Mouse (Mus musculus): Measurements from ENCODE around the gene Fut7. TPM values are rescaled to one million over a fixed set of nuclear protein-coding genes. Genes with fewer than 3 reads are reported as not detected.

Fut7 gene
- polyA plus RNA-seq (2017; shearing (Covaris generic)): 1.6 TPM

DNA sequence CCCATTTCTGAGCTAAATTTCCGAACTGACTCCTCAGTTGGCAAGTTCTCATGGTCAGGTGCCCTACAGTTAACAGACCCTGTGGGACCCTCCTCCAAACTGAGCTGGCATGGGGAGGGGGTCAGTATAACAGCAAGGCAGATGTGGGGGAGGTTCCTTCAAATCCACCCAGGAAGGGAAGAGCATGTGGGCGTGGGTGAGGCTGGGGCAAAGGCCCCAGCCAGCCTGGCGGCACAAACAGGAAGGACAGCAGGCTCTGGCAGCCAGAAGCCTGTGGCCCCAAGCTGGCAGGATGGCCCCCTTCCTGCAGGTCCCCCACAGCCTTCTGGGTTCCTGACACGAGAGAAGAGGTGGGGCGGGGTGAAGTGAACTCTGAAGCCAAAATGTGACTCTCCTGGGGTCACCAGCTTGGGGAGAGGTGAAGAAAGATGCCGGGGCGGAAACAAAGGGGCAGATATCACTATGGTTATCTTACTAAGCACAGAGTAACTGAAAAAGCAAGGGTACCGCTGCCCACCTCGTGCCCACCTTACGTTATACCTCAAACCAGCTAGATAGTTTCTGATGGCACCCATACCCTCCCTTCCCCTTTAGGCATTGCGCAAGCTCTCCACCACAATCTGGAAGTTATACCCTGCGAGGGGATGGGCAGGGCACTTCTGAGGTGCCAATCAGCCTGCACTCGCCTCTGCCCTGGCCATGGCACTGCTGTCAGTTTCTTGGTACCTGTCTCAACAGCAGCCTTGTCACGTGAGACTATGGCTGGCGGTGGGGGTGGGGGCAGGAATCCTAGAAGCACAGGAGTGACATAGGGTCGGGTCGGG is at the start of gene Fut7:
Gene Fut7, plus strand, starts transcription at position 681 of the 824 bp plus-strand sequence.

GRCm38 (mm10) chr2:25395721-25396596 is 27.1 kb upstream of the Fut7 start, which contains the start of gene Entpd2:
Gene Entpd2 (plus strand): TSS chr2:25395874.

GRCm38 (mm10) chr2:25399051-25399450 is 24.0 kb upstream of the Fut7 start, which contains the start of gene Npdc1:
Gene Npdc1 (plus strand): TSS chr2:25399351.

GRCm38 (mm10) chr2:25428442-25429236 is 5.6 kb downstream of the Fut7 start, which contains the start of gene Abca2:
Gene Abca2 (plus strand): TSS chr2:25428703.

DNA sequence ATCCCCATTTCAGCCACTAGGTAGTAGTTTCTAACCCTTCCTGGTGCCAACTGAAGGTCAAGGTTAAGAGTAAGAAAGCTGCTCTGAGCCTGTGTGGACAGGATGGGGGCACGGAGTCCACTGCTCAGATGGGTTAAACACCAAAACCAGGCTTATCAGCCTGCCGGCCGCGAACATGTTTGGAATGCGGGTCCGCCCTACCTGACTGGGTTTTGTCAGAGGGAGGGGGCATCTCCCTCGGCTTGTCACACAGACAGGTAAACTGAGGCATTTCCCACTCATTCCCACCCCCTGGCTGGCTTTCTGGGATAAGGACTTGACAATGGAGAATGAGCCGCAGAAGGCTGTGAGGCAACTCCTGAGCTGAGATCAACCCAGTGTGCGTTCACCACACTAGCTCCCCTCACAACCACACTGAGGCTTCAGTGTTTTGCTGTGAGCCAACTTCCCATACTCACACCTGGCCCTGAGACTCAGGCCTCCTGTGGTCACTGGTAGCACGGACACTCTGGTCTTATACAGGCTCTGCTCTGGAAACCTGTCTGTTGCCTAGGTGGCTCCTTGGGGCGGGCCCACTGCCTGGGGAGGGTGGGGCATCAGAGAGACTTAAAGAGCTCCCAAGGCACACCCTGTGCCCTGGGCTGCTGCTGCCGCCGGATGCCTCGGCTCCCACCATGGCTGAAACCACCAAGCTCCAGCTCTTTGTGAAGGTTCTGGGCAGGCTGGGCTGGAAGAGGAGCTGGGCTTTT is 33.3 kb downstream of the Fut7 start, which contains the start of gene Clic3:
Gene Clic3, plus strand, starts transcription at position 634 of the 749 bp plus-strand sequence.

DNA sequence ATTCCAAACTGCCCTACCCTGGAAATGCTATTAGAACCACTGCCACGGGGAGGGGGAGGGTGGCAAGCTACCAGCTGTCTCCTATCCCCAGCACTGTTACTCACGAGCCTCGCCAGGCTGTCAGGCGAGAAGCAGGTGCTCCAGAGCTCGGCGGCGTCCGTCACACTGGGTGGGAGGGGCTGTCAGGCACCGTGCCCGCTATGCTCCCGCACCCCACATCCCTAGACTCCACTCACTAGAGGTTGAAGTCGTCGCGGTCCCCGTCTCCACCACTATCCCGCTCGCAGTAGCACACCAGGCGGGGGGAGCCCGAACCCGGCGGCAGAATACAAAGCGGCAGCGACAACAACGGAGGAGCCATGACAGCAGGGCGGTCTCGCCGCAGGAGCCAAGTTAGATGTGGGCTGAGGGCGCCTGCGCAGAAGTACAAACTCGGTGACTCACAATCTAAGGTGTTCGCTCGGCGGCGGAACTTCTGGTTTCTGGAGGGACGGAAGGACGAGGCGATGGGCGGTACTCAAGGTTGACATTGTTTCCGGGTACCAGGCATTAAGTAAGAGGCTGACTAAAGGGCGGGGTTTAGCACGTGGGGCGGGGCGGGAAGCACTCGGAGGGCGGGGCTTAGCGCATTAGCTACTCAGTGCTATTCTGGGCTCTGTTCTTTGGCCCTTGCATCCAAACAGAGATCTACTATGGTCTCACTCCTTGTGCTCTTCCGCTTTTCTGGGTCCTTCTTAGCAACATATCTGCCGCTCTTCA is 37.7 kb downstream of the Fut7 start, which contains the start of gene Paxx:
Gene Paxx, minus strand, starts transcription at position 544 of the 759 bp plus-strand sequence.

DNA sequence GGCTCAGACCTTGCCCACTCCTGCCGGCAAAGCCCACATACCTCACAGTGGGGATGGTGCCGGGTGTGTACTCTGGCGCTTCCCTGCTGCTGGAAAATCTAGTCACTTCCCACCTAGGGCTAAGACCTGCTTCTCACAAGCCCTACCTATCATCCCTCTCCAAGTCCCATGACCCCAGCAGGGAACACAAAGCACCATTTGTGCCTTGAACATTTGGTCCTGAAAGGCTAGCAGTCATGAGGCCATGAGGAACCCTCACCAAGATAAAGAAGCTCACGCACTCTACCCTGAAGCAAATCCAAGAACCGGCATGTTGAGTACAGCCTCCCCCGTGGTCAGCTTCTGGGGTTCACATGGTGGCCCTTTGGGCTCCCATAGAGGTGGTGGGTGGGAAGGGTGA is 46.9 kb downstream of the Fut7 start, which contains the start of gene Ptgds:
Gene Ptgds, minus strand, starts transcription at position 78 of the 400 bp plus-strand sequence.

Other genes with a start within 250 kb of the Fut7 start
- gene Nrarp, start 242.5 kb upstream of the Fut7 start, polyA plus RNA-seq (2017; shearing (Covaris generic)): 3.9 TPM
- gene Tor4a, start 226.4 kb upstream of the Fut7 start, polyA plus RNA-seq (2017; shearing (Covaris generic)): 19.2 TPM
- 82.5 TPM for gene Nelfb, start 211.8 kb upstream of the Fut7 start, polyA plus RNA-seq (2017; shearing (Covaris generic))
- not detected for gene Stpg3, start 208.6 kb upstream of the Fut7 start, polyA plus RNA-seq (2017; shearing (Covaris generic))
- gene Fam166a, start 204.5 kb upstream of the Fut7 start, polyA plus RNA-seq (2017; shearing (Covaris generic)): not detected
- gene Tubb4b, start 198.6 kb upstream of the Fut7 start, polyA plus RNA-seq (2017; shearing (Covaris generic)): 117 TPM
- not detected for gene Slc34a3, start 188.9 kb upstream of the Fut7 start, polyA plus RNA-seq (2017; shearing (Covaris generic))
- not detected for gene Rnf224, start 186.5 kb upstream of the Fut7 start, polyA plus RNA-seq (2017; shearing (Covaris generic))
- gene Rnf208, start 181.0 kb upstream of the Fut7 start, polyA plus RNA-seq (2017; shearing (Covaris generic)): 0.77 TPM
- not detected for gene Cysrt1, start 180.8 kb upstream of the Fut7 start, polyA plus RNA-seq (2017; shearing (Covaris generic))
- gene AL732309.1, start 176.4 kb upstream of the Fut7 start, polyA plus RNA-seq (2017; shearing (Covaris generic)): 4.9 TPM
- gene Tmem203, start 167.8 kb upstream of the Fut7 start, polyA plus RNA-seq (2017; shearing (Covaris generic)): 19.3 TPM
- gene Tprn, start 160.6 kb upstream of the Fut7 start, polyA plus RNA-seq (2017; shearing (Covaris generic)): 23.1 TPM
- 57.7 TPM for gene Ssna1, start 150.8 kb upstream of the Fut7 start, polyA plus RNA-seq (2017; shearing (Covaris generic))
- gene Anapc2, start 150.8 kb upstream of the Fut7 start, polyA plus RNA-seq (2017; shearing (Covaris generic)): 75.1 TPM
- gene Tmem210, start 135.1 kb upstream of the Fut7 start, polyA plus RNA-seq (2017; shearing (Covaris generic)): not detected
- not detected for gene Lrrc26, start 133.4 kb upstream of the Fut7 start, polyA plus RNA-seq (2017; shearing (Covaris generic))
- not detected for gene Grin1, start 104.1 kb upstream of the Fut7 start, polyA plus RNA-seq (2017; shearing (Covaris generic))
- 49.9 TPM for gene Man1b1, start 90.9 kb upstream of the Fut7 start, polyA plus RNA-seq (2017; shearing (Covaris generic))
- 20.8 TPM for gene Dpp7, start 66.9 kb upstream of the Fut7 start, polyA plus RNA-seq (2017; shearing (Covaris generic))
- 27.9 TPM for gene Uap1l1, start 57.6 kb upstream of the Fut7 start, polyA plus RNA-seq (2017; shearing (Covaris generic))
- gene Sapcd2, start 50.9 kb upstream of the Fut7 start, polyA plus RNA-seq (2017; shearing (Covaris generic)): 0.80 TPM
- gene Entpd2, start 27.4 kb upstream of the Fut7 start, polyA plus RNA-seq (2017; shearing (Covaris generic)): not detected
- 4.5 TPM for gene Npdc1, start 23.9 kb upstream of the Fut7 start, polyA plus RNA-seq (2017; shearing (Covaris generic))
- gene Abca2, start 5.4 kb downstream of the Fut7 start, polyA plus RNA-seq (2017; shearing (Covaris generic)): 58.8 TPM
- gene Clic3, start 33.6 kb downstream of the Fut7 start, polyA plus RNA-seq (2017; shearing (Covaris generic)): 3.2 TPM
- gene Paxx, start 37.8 kb downstream of the Fut7 start, polyA plus RNA-seq (2017; shearing (Covaris generic)): 57.3 TPM
- gene Ptgds, start 46.8 kb downstream of the Fut7 start, polyA plus RNA-seq (2017; shearing (Covaris generic)): not detected
- not detected for gene Lcn12, start 70.6 kb downstream of the Fut7 start, polyA plus RNA-seq (2017; shearing (Covaris generic))
- gene Fbxw5, start 77.5 kb downstream of the Fut7 start, polyA plus RNA-seq (2017; shearing (Covaris generic)): 67.4 TPM
- gene C8g, start 78.5 kb downstream of the Fut7 start, polyA plus RNA-seq (2017; shearing (Covaris generic)): 5.9 TPM
- 65.0 TPM for gene Traf2, start 123.7 kb downstream of the Fut7 start, polyA plus RNA-seq (2017; shearing (Covaris generic))
- 209 TPM for gene Edf1, start 134.6 kb downstream of the Fut7 start, polyA plus RNA-seq (2017; shearing (Covaris generic))
- 2.0 TPM for gene Mamdc4, start 151.6 kb downstream of the Fut7 start, polyA plus RNA-seq (2017; shearing (Covaris generic))
- gene Phpt1, start 152.0 kb downstream of the Fut7 start, polyA plus RNA-seq (2017; shearing (Covaris generic)): 48.3 TPM
- not detected for gene Ajm1, start 158.5 kb downstream of the Fut7 start, polyA plus RNA-seq (2017; shearing (Covaris generic))
- 41.4 TPM for gene Rabl6, start 185.3 kb downstream of the Fut7 start, polyA plus RNA-seq (2017; shearing (Covaris generic))
- not detected for gene Ccdc183, start 194.4 kb downstream of the Fut7 start, polyA plus RNA-seq (2017; shearing (Covaris generic))
- 3.4 TPM for gene Tmem141, start 198.7 kb downstream of the Fut7 start, polyA plus RNA-seq (2017; shearing (Covaris generic))
- gene Fcna, start 204.8 kb downstream of the Fut7 start, polyA plus RNA-seq (2017; shearing (Covaris generic)): not detected
- not detected for gene Lcn8, start 229.9 kb downstream of the Fut7 start, polyA plus RNA-seq (2017; shearing (Covaris generic))
- gene Lcn5, start 234.7 kb downstream of the Fut7 start, polyA plus RNA-seq (2017; shearing (Covaris generic)): not detected